Mouse (Mus musculus): ENCODE data around the gene Apbb2. TPM values are rescaled to one million over a fixed set of nuclear protein-coding genes. Genes with fewer than 3 reads are reported as not detected.

Gene Apbb2
- polyA plus RNA-seq, 1 experiment from 2014 or later = 69.5 TPM

DNA sequence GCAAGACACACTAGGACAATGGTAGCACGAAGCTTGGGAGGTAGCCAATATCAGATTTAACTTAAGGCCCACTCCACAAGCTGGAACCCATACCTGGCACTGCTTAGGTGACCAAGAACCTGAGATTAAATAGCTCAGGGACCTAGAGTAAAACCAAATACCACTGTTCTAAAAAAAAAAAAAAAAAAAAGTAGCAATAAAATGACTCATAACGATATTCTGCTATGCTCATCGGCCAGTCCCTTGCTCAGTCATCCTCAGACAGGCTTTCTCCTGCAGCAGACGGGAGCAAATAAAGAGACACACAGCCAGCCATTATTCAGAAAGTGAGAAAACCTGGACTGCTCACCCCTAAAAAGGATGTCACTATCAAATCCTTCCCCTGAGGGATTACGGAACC lies 47.9 kb downstream of the Apbb2 start:
- no peak overlapping the region for H3K4me3 ChIP-seq
- no peaks in the 10 kb centered on the region for H3K36me3 ChIP-seq
- H3K9ac ChIP-seq (replicated peaks) = no peak overlapping the region
- WGBS = 91% methylated on average over 5 of the region's 5 CpGs
- H3K4me2 ChIP-seq (replicated peaks) = no peak overlapping the region
- no peaks in the 10 kb centered on the region for H3K27me3 ChIP-seq
- no peak overlapping the region for H3K27ac ChIP-seq (replicated peaks)
- peaks cover 21% of the 10 kb centered on the region for H3K4me1 ChIP-seq
- no peaks in the 10 kb centered on the region for H3K9me3 ChIP-seq
- ATAC-seq (ENCODE audit: low FRiP score, low read depth) = no peak

DNA sequence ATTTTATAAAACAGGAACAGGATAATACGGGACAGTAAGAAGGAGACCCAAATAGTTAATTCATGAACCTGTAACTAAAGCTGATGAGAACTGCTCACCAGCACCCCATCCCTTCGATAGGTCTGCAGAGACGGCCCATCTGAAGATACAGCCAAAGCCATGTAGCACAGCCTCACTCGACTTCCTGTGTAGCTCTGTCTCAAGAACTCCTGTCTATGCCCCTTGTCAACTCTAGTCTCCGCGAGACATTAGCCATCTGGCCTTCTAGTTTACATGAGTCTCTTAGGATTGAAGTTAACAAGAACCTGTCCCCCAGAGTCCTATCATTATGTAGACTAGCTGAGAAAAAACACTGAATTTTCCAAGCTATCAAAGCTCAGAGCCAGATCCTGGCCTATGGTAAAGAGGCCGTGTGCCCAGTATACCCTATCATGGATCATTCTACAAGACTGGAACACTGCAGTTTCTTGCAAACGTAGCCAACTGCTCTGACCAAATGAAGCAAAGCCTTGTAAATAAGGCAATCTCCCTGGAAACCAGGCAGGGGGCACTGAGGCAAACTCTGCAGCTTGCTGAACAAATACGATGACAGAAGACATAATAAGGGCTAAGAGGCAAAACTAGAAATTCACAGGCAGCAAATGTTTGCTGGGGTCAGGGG lies 49.3 kb downstream of the Apbb2 start:
- no peak for ATAC-seq (ENCODE audit: low FRiP score, low read depth)
- H3K27me3 ChIP-seq = no peaks in the 10 kb centered on the region
- H3K4me1 ChIP-seq = peaks cover 21% of the 10 kb centered on the region
- H3K4me2 ChIP-seq (replicated peaks) = no peak overlapping the region
- no peak overlapping the region for H3K4me3 ChIP-seq
- no peaks in the 10 kb centered on the region for H3K36me3 ChIP-seq
- WGBS = 71% methylated on average over 9 of the region's 9 CpGs
- no peak overlapping the region for H3K9ac ChIP-seq (replicated peaks)
- H3K9me3 ChIP-seq = no peaks in the 10 kb centered on the region
- H3K27ac ChIP-seq (replicated peaks) = 0 out of 2 replicates have a peak overlapping the region, but pooled peaks have one; percentile 8

DNA sequence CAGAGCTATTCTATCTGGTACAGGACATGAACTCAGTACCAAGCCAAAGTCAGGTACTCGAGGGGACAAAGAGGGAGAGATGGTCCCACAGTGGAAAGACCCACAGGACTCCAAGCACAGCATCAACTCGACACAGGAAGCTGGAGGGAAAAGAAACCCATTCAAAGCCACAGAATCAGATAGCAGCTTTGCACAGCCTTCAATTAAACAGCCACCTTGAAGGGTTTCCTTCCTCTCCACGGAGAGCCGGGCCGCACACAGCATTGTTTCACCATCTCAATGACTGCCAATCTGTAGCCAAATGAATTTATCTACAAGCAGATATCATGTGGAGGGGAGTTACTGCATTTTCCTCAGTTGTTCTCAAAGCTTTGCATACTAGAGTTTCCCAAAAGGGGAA lies 50.6 kb downstream of the Apbb2 start:
- Histone ChIP-seq H3K9ac (replicated peaks) (no peak overlapping the region), H3K27me3 (no peaks in the 10 kb centered on the region), H3K4me2 (replicated peaks) (no peak overlapping the region), H3K9me3 (no peaks in the 10 kb centered on the region), H3K4me1 (peaks cover 15% of the 10 kb centered on the region), H3K27ac (replicated peaks) (no peak overlapping the region), H3K4me3 (no peak overlapping the region), H3K36me3 (no peaks in the 10 kb centered on the region)
- no peak for ATAC-seq (ENCODE audit: low FRiP score, low read depth)
- 90% methylated on average over 5 of the region's 5 CpGs for WGBS

DNA sequence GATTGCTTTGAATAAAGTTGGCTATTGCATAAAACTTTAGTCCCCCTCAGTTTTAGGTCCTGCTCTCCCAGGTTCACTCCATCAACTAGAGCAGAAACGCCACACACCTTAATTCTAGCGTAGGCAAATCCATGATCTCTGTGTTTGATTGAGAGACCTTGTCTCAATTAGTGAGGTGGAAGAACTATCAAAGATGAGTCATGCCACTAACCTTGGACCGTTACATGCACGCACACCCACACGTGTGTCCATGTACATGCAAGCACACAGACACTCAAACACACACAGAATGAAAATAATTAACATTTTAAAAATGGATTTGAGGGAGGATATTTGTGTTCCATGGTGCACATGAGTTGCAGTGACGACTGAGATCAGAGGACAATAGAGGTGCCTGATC lies 51.2 kb downstream of the Apbb2 start:
- no peak overlapping the region for H3K4me3 ChIP-seq
- 92% methylated on average over 6 of the region's 6 CpGs for WGBS
- H3K27me3 ChIP-seq = no peaks in the 10 kb centered on the region
- H3K4me1 ChIP-seq = peaks cover 14% of the 10 kb centered on the region; the same call in 1 of the 2 replicates
- no peak overlapping the region for H3K4me2 ChIP-seq (replicated peaks)
- no peaks in the 10 kb centered on the region for H3K9me3 ChIP-seq
- no peak for ATAC-seq (ENCODE audit: low FRiP score, low read depth)
- H3K9ac ChIP-seq (replicated peaks) = no peak overlapping the region
- no peaks in the 10 kb centered on the region for H3K36me3 ChIP-seq
- no peak overlapping the region for H3K27ac ChIP-seq (replicated peaks)

DNA sequence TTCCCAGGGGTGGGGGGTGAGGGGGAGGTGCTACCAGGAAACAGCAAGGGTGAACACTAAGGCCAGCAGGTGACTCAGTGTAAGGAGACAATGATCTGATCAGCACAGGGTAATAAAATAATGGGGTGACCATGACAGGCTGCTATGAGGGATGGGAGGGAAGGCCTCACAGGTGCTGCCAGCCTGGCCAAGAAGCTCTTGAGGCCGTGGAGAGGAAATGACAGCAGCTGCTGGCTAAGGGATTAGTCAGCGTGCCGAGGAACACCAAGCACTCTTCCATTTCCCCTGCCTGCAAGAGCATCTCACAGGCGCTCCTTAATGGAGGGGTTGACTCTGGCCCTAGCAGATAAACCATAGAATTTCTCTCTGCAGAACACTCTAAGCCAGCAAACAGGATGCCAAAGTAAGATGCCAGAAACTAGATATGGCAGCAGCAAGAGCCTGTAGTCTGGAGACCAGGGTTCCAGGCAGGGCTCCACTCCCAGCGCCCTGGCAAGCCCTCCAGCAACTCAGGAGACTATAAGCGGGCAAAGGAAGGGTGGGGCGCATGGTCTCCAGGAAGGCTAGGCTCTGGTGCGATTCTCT lies 58.9 kb downstream of the Apbb2 start:
- H3K9me3 ChIP-seq = 0 out of 2 replicates have a peak, but pooled peaks cover 3% of the 10 kb centered on the region
- H3K36me3 ChIP-seq = no peaks in the 10 kb centered on the region
- H3K27me3 ChIP-seq = no peaks in the 10 kb centered on the region
- peaks cover 8% of the 10 kb centered on the region; the same call in 1 of the 2 replicates for H3K4me1 ChIP-seq
- H3K9ac ChIP-seq (replicated peaks) = no peak overlapping the region
- H3K4me3 ChIP-seq = no peak overlapping the region
- H3K27ac ChIP-seq (replicated peaks) = no peak overlapping the region
- ATAC-seq (ENCODE audit: low FRiP score, low read depth) = no peak
- H3K4me2 ChIP-seq (replicated peaks) = no peak overlapping the region
- 66% methylated on average over 8 of the region's 8 CpGs for WGBS

DNA sequence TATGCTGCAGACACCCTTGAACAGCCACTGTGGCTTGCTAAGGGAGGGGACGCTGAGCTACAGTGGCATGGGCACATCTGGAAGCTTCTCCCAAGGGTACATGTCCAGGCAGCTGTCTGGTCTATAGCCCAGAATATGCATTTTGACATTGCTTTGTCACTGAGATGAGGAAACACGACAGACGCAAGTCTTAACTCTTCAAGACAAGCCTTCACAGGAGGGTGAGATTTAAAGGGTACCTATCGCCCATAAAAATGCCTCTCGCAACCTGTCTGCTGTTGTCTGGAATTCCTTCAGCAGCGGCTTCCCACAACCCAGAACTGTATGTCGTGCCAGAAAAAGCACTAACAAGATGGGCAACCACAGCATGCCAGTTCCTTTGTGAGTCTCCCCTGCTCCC lies 60.5 kb downstream of the Apbb2 start:
- 90% methylated on average over 7 of the region's 7 CpGs for WGBS
- 0 out of 2 replicates have a peak, but pooled peaks cover 3% of the 10 kb centered on the region for H3K9me3 ChIP-seq
- H3K4me3 ChIP-seq = no peak overlapping the region
- H3K9ac ChIP-seq (replicated peaks) = no peak overlapping the region
- H3K4me1 ChIP-seq = peaks cover 8% of the 10 kb centered on the region; the same call in 1 of the 2 replicates
- no peak overlapping the region for H3K4me2 ChIP-seq (replicated peaks)
- no peak overlapping the region for H3K27ac ChIP-seq (replicated peaks)
- no peaks in the 10 kb centered on the region for H3K27me3 ChIP-seq
- no peaks in the 10 kb centered on the region for H3K36me3 ChIP-seq
- ATAC-seq (ENCODE audit: low FRiP score, low read depth) = no peak

DNA sequence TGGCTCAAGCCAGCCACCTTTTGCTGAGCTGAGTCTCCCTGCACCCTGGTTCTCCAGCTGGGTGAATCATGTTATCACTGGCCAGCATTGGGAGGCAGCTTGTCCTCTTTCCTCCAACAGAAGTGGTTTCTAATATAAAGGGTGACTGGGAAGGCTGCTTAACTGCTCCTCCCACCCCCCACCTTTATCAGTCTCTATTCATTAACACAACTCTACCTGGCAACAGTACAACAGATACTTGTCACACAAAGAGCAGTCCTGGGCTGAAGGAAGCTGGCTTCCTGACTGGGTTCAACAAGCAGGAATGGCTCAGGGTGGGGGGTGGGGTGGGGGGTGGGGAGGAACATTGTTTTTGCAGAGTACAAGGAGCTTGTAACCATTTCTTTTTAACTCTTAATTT lies 64.7 kb downstream of the Apbb2 start:
- no peak overlapping the region for H3K27ac ChIP-seq (replicated peaks)
- H3K9me3 ChIP-seq = 0 out of 2 replicates have a peak, but pooled peaks cover 3% of the 10 kb centered on the region
- no peak for ATAC-seq (ENCODE audit: low FRiP score, low read depth)
- H3K27me3 ChIP-seq = no peaks in the 10 kb centered on the region
- no peaks in the 10 kb centered on the region for H3K4me1 ChIP-seq
- H3K9ac ChIP-seq (replicated peaks) = no peak overlapping the region
- no peak overlapping the region for H3K4me3 ChIP-seq
- H3K4me2 ChIP-seq (replicated peaks) = no peak overlapping the region
- no peaks in the 10 kb centered on the region for H3K36me3 ChIP-seq

DNA sequence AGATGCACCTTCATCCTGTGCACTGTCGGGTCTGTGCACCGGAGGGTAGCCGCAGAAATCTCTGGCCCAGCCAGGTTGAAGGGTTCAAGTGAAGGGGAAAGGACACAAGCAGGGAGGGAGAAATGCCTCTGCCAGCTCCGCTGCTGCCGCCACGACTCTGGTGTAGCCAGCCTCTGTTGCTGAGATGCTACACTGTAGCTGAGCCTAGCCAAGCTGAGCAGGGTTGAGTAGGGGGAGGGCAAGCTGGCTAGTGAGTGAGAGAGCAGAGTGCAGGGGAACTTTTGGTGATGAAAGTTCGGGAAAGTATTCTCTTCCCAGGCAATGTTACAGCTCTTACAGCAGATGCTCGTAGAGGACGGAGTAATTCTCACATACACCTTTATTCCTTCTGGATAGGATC lies 66.3 kb downstream of the Apbb2 start:
- H3K27me3 ChIP-seq = no peaks in the 10 kb centered on the region
- H3K4me2 ChIP-seq (replicated peaks) = no peak overlapping the region
- no peak for ATAC-seq (ENCODE audit: low FRiP score, low read depth)
- 0 out of 2 replicates have a peak, but pooled peaks cover 3% of the 10 kb centered on the region for H3K9me3 ChIP-seq
- no peaks in the 10 kb centered on the region for H3K36me3 ChIP-seq
- no peaks in the 10 kb centered on the region for H3K4me1 ChIP-seq
- no peak overlapping the region for H3K4me3 ChIP-seq
- H3K27ac ChIP-seq (replicated peaks) = no peak overlapping the region
- WGBS = 78% methylated on average over 9 of the region's 9 CpGs
- H3K9ac ChIP-seq (replicated peaks) = no peak overlapping the region

DNA sequence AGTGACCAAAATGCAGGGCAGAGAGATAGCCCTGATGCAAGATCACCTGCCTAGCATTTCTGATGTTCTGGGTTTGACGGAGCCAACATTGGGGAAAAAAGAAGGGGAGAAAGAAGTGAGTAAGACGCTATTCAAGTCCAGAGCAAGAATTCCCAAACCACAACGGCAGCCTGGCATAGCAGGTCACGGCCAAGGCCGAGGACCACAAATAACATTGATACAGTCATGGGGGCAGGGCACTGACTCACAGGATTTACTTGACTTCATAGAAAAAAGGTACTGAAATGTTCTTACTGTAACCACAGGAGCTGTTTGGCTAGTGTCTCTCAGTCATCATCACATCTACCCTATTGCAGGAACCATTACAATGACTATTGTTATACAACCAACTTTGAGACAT lies 68.3 kb downstream of the Apbb2 start:
- Histone ChIP-seq H3K9ac (replicated peaks) (no peak overlapping the region), H3K36me3 (no peaks in the 10 kb centered on the region), H3K4me1 (peaks cover 8% of the 10 kb centered on the region), H3K27me3 (no peaks in the 10 kb centered on the region), H3K4me2 (replicated peaks) (no peak overlapping the region), H3K4me3 (no peak overlapping the region), H3K27ac (replicated peaks) (no peak overlapping the region), H3K9me3 (no peaks in the 10 kb centered on the region)
- no peak for ATAC-seq (ENCODE audit: low FRiP score, low read depth)
- WGBS = 92% methylated on average over 5 of the region's 5 CpGs

DNA sequence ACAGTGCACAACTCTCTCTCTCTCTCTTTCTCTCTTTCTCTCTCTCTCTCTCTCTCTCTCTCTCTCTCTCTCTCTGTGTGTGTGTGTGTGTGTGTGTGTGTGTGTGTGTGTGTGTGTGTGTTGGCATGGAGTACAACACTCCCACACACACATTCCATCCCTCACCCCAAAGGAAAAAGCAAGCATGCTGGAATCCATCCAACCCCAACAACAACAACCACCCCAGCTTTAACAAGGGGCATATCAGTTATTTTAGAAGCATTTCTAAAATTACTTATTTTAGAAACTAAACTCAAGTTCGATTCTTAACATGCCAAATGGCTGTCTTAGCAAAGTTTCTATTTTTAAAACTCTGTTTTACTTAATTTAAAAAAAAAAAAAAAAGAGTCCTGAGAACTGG lies 68.9 kb downstream of the Apbb2 start:
- H3K27me3 ChIP-seq = no peaks in the 10 kb centered on the region
- peaks cover 10% of the 10 kb centered on the region for H3K4me1 ChIP-seq
- no peaks in the 10 kb centered on the region for H3K36me3 ChIP-seq
- ATAC-seq (ENCODE audit: low FRiP score, low read depth) = no peak
- 88% methylated on average over 1 of the region's 1 CpGs for WGBS
- no peak overlapping the region for H3K4me3 ChIP-seq
- no peak overlapping the region for H3K4me2 ChIP-seq (replicated peaks)
- H3K27ac ChIP-seq (replicated peaks) = no peak overlapping the region
- H3K9ac ChIP-seq (replicated peaks) = no peak overlapping the region
- H3K9me3 ChIP-seq = no peaks in the 10 kb centered on the region

DNA sequence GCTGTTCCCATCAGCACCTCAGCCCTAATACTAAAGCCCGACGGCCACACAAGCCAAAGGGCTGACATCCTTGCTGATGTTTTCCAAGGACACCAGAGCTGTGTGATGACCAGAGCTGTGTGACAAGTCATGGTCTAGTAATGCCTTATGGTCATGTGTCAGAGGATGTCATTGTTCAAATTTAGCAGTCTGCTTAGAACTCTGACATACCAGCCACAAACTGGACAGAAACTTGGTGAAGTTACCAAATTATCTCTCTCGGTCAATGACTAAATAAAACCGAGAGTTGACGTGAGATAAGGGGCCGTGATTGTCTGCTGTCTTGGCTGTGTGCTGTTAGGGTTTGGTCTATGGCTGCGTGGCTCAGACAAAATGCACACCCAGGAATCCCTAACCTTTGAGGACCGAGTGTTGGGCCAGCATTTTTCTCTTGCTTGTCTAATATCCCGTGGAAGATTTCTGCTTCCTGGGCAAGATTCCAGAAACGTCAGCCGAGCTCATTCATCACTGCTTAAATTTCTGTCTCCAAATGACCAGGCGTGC lies 71.5 kb downstream of the Apbb2 start:
- H3K4me1 ChIP-seq = peaks cover 18% of the 10 kb centered on the region
- H3K27me3 ChIP-seq = no peaks in the 10 kb centered on the region
- no peaks in the 10 kb centered on the region for H3K9me3 ChIP-seq
- ATAC-seq (ENCODE audit: low FRiP score, low read depth) = peak; percentile 14; the same call in 1 of the 2 replicates
- no peaks in the 10 kb centered on the region for H3K36me3 ChIP-seq
- WGBS = 91% methylated on average over 12 of the region's 12 CpGs
- no peak overlapping the region for H3K4me3 ChIP-seq
- H3K27ac ChIP-seq (replicated peaks) = 0 out of 2 replicates have a peak overlapping the region, but pooled peaks have one; percentile 84
- H3K4me2 ChIP-seq (replicated peaks) = no peak overlapping the region
- no peak overlapping the region for H3K9ac ChIP-seq (replicated peaks)

DNA sequence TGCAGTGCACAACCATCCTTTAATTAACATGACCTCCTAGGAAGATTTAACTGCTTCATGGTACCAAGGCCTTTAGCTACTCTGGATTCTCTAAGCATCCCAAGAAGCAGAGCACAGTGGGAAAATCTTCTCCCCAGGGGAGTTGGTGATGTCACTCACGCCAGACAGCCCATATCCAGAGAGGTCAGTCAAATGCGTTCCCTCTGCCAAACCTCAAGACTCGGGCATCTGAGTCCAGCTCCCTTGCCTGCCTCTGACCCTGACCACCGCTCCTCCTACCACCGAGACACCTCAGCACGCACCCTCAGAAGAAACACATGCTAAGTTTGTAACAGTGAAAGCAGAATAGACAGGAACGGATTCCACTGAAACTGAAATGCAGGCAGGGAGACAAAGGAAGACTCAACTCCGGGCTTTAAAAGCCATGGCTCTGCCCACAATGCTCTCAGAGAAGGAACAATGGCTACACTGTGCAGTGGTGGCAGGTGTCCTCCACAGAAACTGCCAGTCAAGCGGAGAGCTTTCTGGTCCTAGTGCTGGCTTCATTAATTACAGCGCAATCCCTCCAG lies 72.9 kb downstream of the Apbb2 start:
- H3K27me3 ChIP-seq = no peaks in the 10 kb centered on the region
- H3K27ac ChIP-seq (replicated peaks) = peak overlapping the region; percentile 84
- H3K9ac ChIP-seq (replicated peaks) = peak overlapping the region; percentile 16; the same call in 1 of the 2 replicates
- peak; percentile 95 for ATAC-seq (ENCODE audit: low FRiP score, low read depth)
- no peaks in the 10 kb centered on the region for H3K9me3 ChIP-seq
- 13% methylated on average over 10 of the region's 10 CpGs for WGBS
- peaks cover 18% of the 10 kb centered on the region for H3K4me1 ChIP-seq
- H3K36me3 ChIP-seq = no peaks in the 10 kb centered on the region
- peak overlapping the region; percentile 38 for H3K4me2 ChIP-seq (replicated peaks)
- H3K4me3 ChIP-seq = no peak overlapping the region
